Mouse (Mus musculus) heart, embryonic 14.5 days (tissue): ENCODE results near the gene Dock9. TPM values are rescaled to one million over a fixed set of nuclear protein-coding genes. Genes with fewer than 3 reads are reported as not detected.
A peak's percentile ranks its signal among the peaks of the same experiment; 100 is the strongest.

ENCODE experiments used
- ATAC-seq: fragments of 200-750 bp; cut with Nextera tagmentation; 2 replicates; pipeline ENCODE4 v1.8.0; 2017; ENCODE audit warnings: low read depth, moderate TSS enrichment; ENCODE audit not compliant: insufficient number of reproducible peaks, insufficient read depth, low FRiP score
- H3K27ac ChIP-seq, 2 experiments: fragments of 200-500 bp in 1 of 2; fragments of 300-500 bp in 1 of 2; sonication (generic) in 1 of 2; replicated peaks in 1 of 2; 2 replicates each; pipeline ENCODE4 v1.5.1; 2012 to 2014; ENCODE audit warnings: low read depth in 2 of 2, low read length in 2 of 2, control low read depth in 1 of 2, mild to moderate bottlenecking in 1 of 2, mixed read lengths in 1 of 2; ENCODE audit not compliant: control insufficient read depth in 1 of 2, insufficient read depth in 1 of 2
- H3K27me3 ChIP-seq: fragments of 300-500 bp; sonication (generic); 2 replicates; pipeline ENCODE4 v1.6.1; 2014; ENCODE audit warnings: mild to moderate bottlenecking, low read length, control low read depth; ENCODE audit not compliant: control insufficient read depth, insufficient read depth
- H3K36me3 ChIP-seq: fragments of 300-500 bp; sonication (generic); 2 replicates; pipeline ENCODE4 v1.6.1; 2014; ENCODE audit warnings: mild to moderate bottlenecking, control low read depth, low read length, mixed read lengths; ENCODE audit not compliant: control insufficient read depth, insufficient read depth
- H3K4me1 ChIP-seq, 2 experiments: fragments of 200-500 bp in 1 of 2; fragments of 300-500 bp in 1 of 2; sonication (generic) in 1 of 2; 2 replicates each; pipeline ENCODE4 v1.6.1; 2012 to 2014; ENCODE audit warnings: low read length in 2 of 2, control low read depth in 1 of 2, mixed read lengths in 1 of 2; ENCODE audit not compliant: control insufficient read depth in 2 of 2, insufficient read depth in 2 of 2
- H3K4me2 ChIP-seq: fragments of 300-500 bp; sonication (generic); 2 replicates; pipeline ENCODE4 v1.6.1; 2014; ENCODE audit warnings: mild to moderate bottlenecking, low read length
- H3K4me3 ChIP-seq, 2 experiments: fragments of 200-500 bp in 1 of 2; fragments of 300-500 bp in 1 of 2; sonication (generic) in 1 of 2; 2 replicates each; pipeline ENCODE4 v1.5.1; 2012 to 2014; ENCODE audit warnings: low read length in 2 of 2, mild to moderate bottlenecking in 2 of 2, control low read depth in 1 of 2, low read depth in 1 of 2, moderate library complexity in 1 of 2; ENCODE audit not compliant: control insufficient read depth in 1 of 2, insufficient read depth in 1 of 2
- H3K9ac ChIP-seq: fragments of 300-500 bp; sonication (generic); 2 replicates; pipeline ENCODE4 v1.6.1; 2014; ENCODE audit warnings: mild to moderate bottlenecking, low read length
- H3K9me3 ChIP-seq: fragments of 300-500 bp; sonication (generic); 2 replicates; pipeline ENCODE4 v1.6.1; 2016; ENCODE audit warnings: low read length, control low read depth; ENCODE audit not compliant: control insufficient read depth
- WGBS: fragments of 180-500 bp; shearing (Covaris S2); extraction: QIAGEN DNeasy Blood & Tissue Kit; methylation state at CpG from one replicate; pipeline ENCODE4 v1.1.7; 2014; 5-methylcytosine and 5-hydroxymethylcytosine counted together
- polyA plus RNA-seq: library from polyadenylated mRNA; unstranded; fragments of >200 nt; fragmentation: Nextera tagmentation; extraction: Ambion mirVana; gene quantifications from 2 replicates; pipeline ENCODE4 v1.2.1, GENCODE M21; 2014

Gene Dock9
- polyA plus RNA-seq, 1 experiment from 2014 or later, result 8.4 TPM

GRCm38 (mm10) chr14:121735678-121736077 is 62.0 kb downstream of the Dock9 start:
- H3K4me3 ChIP-seq, result no peak overlapping the region
- no peak for ATAC-seq
- no peak overlapping the region for H3K4me2 ChIP-seq
- H3K9ac ChIP-seq, result no peak overlapping the region
- H3K27me3 ChIP-seq, result no peaks in the 10 kb centered on the region; the same call in 1 of the 2 replicates
- peaks cover 0 to 4% of the 10 kb centered on the region in 2 experiments; a peak in 1 of 4 replicates for H3K4me1 ChIP-seq
- H3K27ac ChIP-seq, result no peak overlapping the region
- WGBS, result 53% methylated on average over 7 of the region's 7 CpGs
- no peaks in the 10 kb centered on the region for H3K36me3 ChIP-seq
- H3K9me3 ChIP-seq, result no peaks in the 10 kb centered on the region

- no peaks in the 10 kb centered on the region for H3K36me3 ChIP-seq
- no peak overlapping the region for H3K27ac ChIP-seq
- peaks cover 0 to 4% of the 10 kb centered on the region in 2 experiments; a peak in 1 of 4 replicates for H3K4me1 ChIP-seq
- H3K9ac ChIP-seq, result no peak overlapping the region
- ATAC-seq, result no peak
- no peaks in the 10 kb centered on the region; the same call in 1 of the 2 replicates for H3K27me3 ChIP-seq
- no peak overlapping the region for H3K4me3 ChIP-seq
- WGBS, result 78% methylated on average over 7 of the region's 7 CpGs
- H3K9me3 ChIP-seq, result no peaks in the 10 kb centered on the region
- H3K4me2 ChIP-seq, result no peak overlapping the region
These were observed 63.4 kb downstream of the Dock9 start for GRCm38 (mm10) chr14:121734217-121734616.

GRCm38 (mm10) chr14:121733694-121734093 is 63.9 kb downstream of the Dock9 start:
- Histone ChIP-seq H3K36me3 (no peaks in the 10 kb centered on the region), H3K4me2 (no peak overlapping the region)

GRCm38 (mm10) chr14:121732196-121732595 is 65.4 kb downstream of the Dock9 start:
- Histone ChIP-seq H3K4me2 (no peak overlapping the region), H3K9ac (no peak overlapping the region), H3K27me3 (no peaks in the 10 kb centered on the region), H3K9me3 (no peaks in the 10 kb centered on the region), H3K4me3 (no peak overlapping the region), H3K36me3 (no peaks in the 10 kb centered on the region), H3K27ac (no peak overlapping the region), H3K4me1 (no peaks in the 10 kb centered on the region)
- WGBS, result 39% methylated on average over 8 of the region's 8 CpGs
- ATAC-seq, result no peak

More at GRCm38 (mm10) chr14:121733694-121734093, 63.9 kb downstream of the Dock9 start:
- no peak overlapping the region for H3K27ac ChIP-seq
- H3K9me3 ChIP-seq, result no peaks in the 10 kb centered on the region
- H3K9ac ChIP-seq, result no peak overlapping the region
- H3K4me3 ChIP-seq, result no peak overlapping the region
- no peaks in the 10 kb centered on the region; the same call in 1 of the 2 replicates for H3K27me3 ChIP-seq
- no peak for ATAC-seq
- peaks cover 0 to 2% of the 10 kb centered on the region in 2 experiments; a peak in 1 of 4 replicates for H3K4me1 ChIP-seq
- 91% methylated on average over 12 of the region's 12 CpGs for WGBS

- Histone ChIP-seq H3K4me3 (no peak overlapping the region), H3K4me2 (no peak overlapping the region), H3K9ac (no peak overlapping the region), H3K4me1 (no peaks in the 10 kb centered on the region), H3K27ac (no peak overlapping the region), H3K27me3 (no peaks in the 10 kb centered on the region), H3K9me3 (no peaks in the 10 kb centered on the region), H3K36me3 (no peaks in the 10 kb centered on the region)
- ATAC-seq, result peak; percentile 66
- 42% methylated on average over 6 of the region's 6 CpGs for WGBS
These were observed 65.9 kb downstream of the Dock9 start for GRCm38 (mm10) chr14:121731688-121732168.

GRCm38 (mm10) chr14:121730966-121731365 is 66.7 kb downstream of the Dock9 start:
- Histone ChIP-seq H3K4me2 (no peak overlapping the region), H3K27me3 (no peaks in the 10 kb centered on the region), H3K4me1 (no peaks in the 10 kb centered on the region), H3K36me3 (no peaks in the 10 kb centered on the region), H3K9ac (no peak overlapping the region), H3K9me3 (no peaks in the 10 kb centered on the region), H3K4me3 (no peak overlapping the region), H3K27ac (no peak overlapping the region)
- ATAC-seq, result no peak
- WGBS, result 63% methylated on average over 3 of the region's 3 CpGs

GRCm38 (mm10) chr14:121727996-121728395 is 69.6 kb downstream of the Dock9 start:
- no peak for ATAC-seq
- 78% methylated on average over 8 of the region's 8 CpGs for WGBS
- Histone ChIP-seq H3K27ac (no peak overlapping the region), H3K9ac (no peak overlapping the region), H3K36me3 (no peaks in the 10 kb centered on the region), H3K4me3 (no peak overlapping the region), H3K4me1 (peaks cover 2 to 4% of the 10 kb centered on the region in 2 experiments; a peak in 3 of 4 replicates), H3K27me3 (peaks cover 6% of the 10 kb centered on the region), H3K9me3 (0 out of 2 replicates have a peak, but pooled peaks cover 5% of the 10 kb centered on the region), H3K4me2 (no peak overlapping the region)

GRCm38 (mm10) chr14:121724501-121724900 is 73.1 kb downstream of the Dock9 start:
- no peak overlapping the region for H3K4me2 ChIP-seq
- H3K9me3 ChIP-seq, result 0 out of 2 replicates have a peak, but pooled peaks cover 5% of the 10 kb centered on the region
- H3K36me3 ChIP-seq, result no peaks in the 10 kb centered on the region
- ATAC-seq, result no peak
- H3K27ac ChIP-seq, result no peak overlapping the region
- no peak overlapping the region for H3K4me3 ChIP-seq
- 90% methylated on average over 8 of the region's 8 CpGs for WGBS
- H3K4me1 ChIP-seq, result peaks cover 12 to 21% of the 10 kb centered on the region in 2 experiments
- peaks cover 10% of the 10 kb centered on the region for H3K27me3 ChIP-seq
- no peak overlapping the region for H3K9ac ChIP-seq
